Mouse (Mus musculus): Measurements from ENCODE around the gene Pold2. TPM values are rescaled to one million over a fixed set of nuclear protein-coding genes. Genes with fewer than 3 reads are reported as not detected.

Gene Pold2
- polyA plus RNA-seq, 1 experiment from 2014 or later: 86.8 TPM

- 0 out of 2 replicates have a peak, but pooled peaks cover 6% of the 10 kb centered on the region for H3K27me3 ChIP-seq (ENCODE audit: control insufficient read depth, insufficient read depth, low read length)
- no peaks in the 10 kb centered on the region for H3K9me3 ChIP-seq (replicated peaks; ENCODE audit: control insufficient read depth, low read length)
- H3K4me2 ChIP-seq: no peak overlapping the region
- no peak overlapping the region for H3K9ac ChIP-seq (ENCODE audit: low read depth, low read length)
- no peaks in the 10 kb centered on the region for H3K36me3 ChIP-seq (ENCODE audit: control insufficient read depth, insufficient read depth, low read length)
- ATAC-seq (replicated peaks; ENCODE audit: insufficient number of reproducible peaks, low FRiP score, low TSS enrichment): no peak
- peaks cover 22% of the 10 kb centered on the region for H3K4me1 ChIP-seq (ENCODE audit: control insufficient read depth, insufficient read depth, low read length)
- 78% methylated on average over 2 of the region's 2 CpGs for WGBS (ENCODE audit: insufficient replicate concordance)
- no peak overlapping the region for H3K27ac ChIP-seq (ENCODE audit: low read depth, low read length)
- H3K4me3 ChIP-seq (ENCODE audit: low read depth, low read length): no peak overlapping the region
Observed at GRCm38 (mm10) chr11:5903844-5904243, 25.8 kb upstream of the Pold2 start.

- Histone ChIP-seq H3K9me3 (replicated peaks; ENCODE audit: control insufficient read depth, low read length) (no peaks in the 10 kb centered on the region), H3K4me3 (ENCODE audit: low read depth, low read length) (no peak overlapping the region), H3K36me3 (ENCODE audit: control insufficient read depth, insufficient read depth, low read length) (no peaks in the 10 kb centered on the region), H3K27ac (ENCODE audit: low read depth, low read length) (peak overlapping the region; percentile 65; the same call in 1 of the 2 replicates), H3K4me2 (peak overlapping the region; percentile 69), H3K4me1 (ENCODE audit: control insufficient read depth, insufficient read depth, low read length) (peaks cover 33% of the 10 kb centered on the region), H3K27me3 (ENCODE audit: control insufficient read depth, insufficient read depth, low read length) (0 out of 2 replicates have a peak, but pooled peaks cover 6% of the 10 kb centered on the region), H3K9ac (ENCODE audit: low read depth, low read length) (peak overlapping the region; percentile 70)
- ATAC-seq (replicated peaks; ENCODE audit: insufficient number of reproducible peaks, low FRiP score, low TSS enrichment): no peak
- WGBS (ENCODE audit: insufficient replicate concordance): 19% methylated on average over 6 of the region's 6 CpGs
Observed at GRCm38 (mm10) chr11:5902390-5902789, 24.3 kb upstream of the Pold2 start.

DNA sequence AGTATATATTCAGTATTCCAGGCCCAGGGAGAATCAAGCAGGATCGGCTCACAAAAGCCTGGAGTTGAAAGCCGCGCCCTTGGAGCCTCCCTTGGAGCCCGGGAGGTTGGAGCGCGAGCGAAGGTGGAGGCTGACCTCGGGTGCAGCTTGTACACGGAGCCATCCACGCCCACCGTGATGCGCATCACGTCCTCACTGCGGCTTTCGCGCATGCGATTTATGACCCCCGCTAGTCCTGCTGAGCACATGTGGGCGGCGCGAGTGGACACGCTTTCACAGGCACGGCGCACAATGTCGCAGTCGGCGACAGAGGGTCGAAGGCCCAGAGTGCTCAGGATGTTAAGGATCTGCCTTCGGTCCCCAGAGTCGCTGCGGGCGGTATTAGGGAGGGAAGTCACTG, 23.9 kb upstream of the Pold2 start:
- Histone ChIP-seq H3K4me3 (ENCODE audit: low read depth, low read length) (peak overlapping the region; percentile 39), H3K4me1 (ENCODE audit: control insufficient read depth, insufficient read depth, low read length) (peaks cover 33% of the 10 kb centered on the region), H3K27ac (ENCODE audit: low read depth, low read length) (peak overlapping the region; percentile 65), H3K9ac (ENCODE audit: low read depth, low read length) (peak overlapping the region; percentile 70), H3K9me3 (replicated peaks; ENCODE audit: control insufficient read depth, low read length) (no peaks in the 10 kb centered on the region), H3K27me3 (ENCODE audit: control insufficient read depth, insufficient read depth, low read length) (0 out of 2 replicates have a peak, but pooled peaks cover 6% of the 10 kb centered on the region), H3K36me3 (ENCODE audit: control insufficient read depth, insufficient read depth, low read length) (no peaks in the 10 kb centered on the region), H3K4me2 (peak overlapping the region; percentile 69)
- WGBS (ENCODE audit: insufficient replicate concordance): 4% methylated on average over 32 of the region's 32 CpGs
- ATAC-seq (replicated peaks; ENCODE audit: insufficient number of reproducible peaks, low FRiP score, low TSS enrichment): no peak; the same call in 1 of the 2 replicates

DNA sequence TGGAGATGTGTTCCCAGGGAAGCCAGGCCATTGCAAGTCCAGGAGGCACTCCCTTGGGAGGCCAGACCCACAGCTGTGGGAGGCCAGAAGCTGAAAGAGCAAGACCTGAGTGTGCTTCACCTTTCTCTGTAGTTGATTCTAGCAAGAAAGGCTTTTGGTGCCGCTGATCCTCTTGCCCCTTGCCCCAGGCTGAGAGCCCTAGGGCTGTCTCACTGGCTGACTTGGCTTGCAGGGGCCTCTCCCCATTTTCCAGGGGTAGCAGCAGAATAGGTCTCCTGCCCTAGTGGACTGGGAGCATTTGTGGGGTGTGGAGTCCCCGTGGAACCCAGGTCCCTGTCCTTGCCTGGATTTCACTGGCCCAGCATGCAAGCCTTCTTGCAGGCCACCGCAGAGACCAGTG, 23.2 kb upstream of the Pold2 start:
- peak overlapping the region; percentile 65 for H3K27ac ChIP-seq (ENCODE audit: low read depth, low read length)

DNA sequence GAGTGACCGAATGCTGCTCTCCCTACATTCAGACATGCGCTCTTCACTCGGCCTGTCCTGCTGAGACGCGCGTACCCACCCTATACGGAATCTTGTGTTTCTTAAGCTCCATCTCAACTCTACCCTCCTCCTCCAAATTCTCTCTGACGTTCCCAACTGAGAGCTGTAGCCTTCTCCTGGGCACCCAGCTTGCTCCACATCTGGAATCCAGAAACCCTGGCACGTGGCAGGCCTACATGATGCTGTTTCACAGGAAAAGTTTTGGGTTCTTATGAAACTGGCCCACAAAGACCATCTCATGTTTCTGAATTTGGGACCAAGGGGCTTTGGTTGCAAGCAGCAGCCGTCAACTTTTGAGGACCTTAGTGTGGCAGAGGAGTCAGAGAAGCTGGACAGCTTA, 21.2 kb upstream of the Pold2 start:
- H3K4me2 ChIP-seq: no peak overlapping the region
- H3K36me3 ChIP-seq (ENCODE audit: control insufficient read depth, insufficient read depth, low read length): no peaks in the 10 kb centered on the region
- peaks cover 47% of the 10 kb centered on the region for H3K4me1 ChIP-seq (ENCODE audit: control insufficient read depth, insufficient read depth, low read length)
- 0 out of 2 replicates have a peak, but pooled peaks cover 9% of the 10 kb centered on the region for H3K27me3 ChIP-seq (ENCODE audit: control insufficient read depth, insufficient read depth, low read length)
- 88% methylated on average over 10 of the region's 10 CpGs for WGBS (ENCODE audit: insufficient replicate concordance)
- peak overlapping the region; percentile 97 for H3K27ac ChIP-seq (ENCODE audit: low read depth, low read length)
- no peak for ATAC-seq (replicated peaks; ENCODE audit: insufficient number of reproducible peaks, low FRiP score, low TSS enrichment)
- H3K9ac ChIP-seq (ENCODE audit: low read depth, low read length): 0 out of 2 replicates have a peak overlapping the region, but pooled peaks have one; percentile 94
- no peaks in the 10 kb centered on the region for H3K9me3 ChIP-seq (replicated peaks; ENCODE audit: control insufficient read depth, low read length)
- no peak overlapping the region for H3K4me3 ChIP-seq (ENCODE audit: low read depth, low read length)

More for the DNA sequence above, 23.2 kb upstream of the Pold2 start:
- Histone ChIP-seq H3K9ac (ENCODE audit: low read depth, low read length) (peak overlapping the region; percentile 70), H3K9me3 (replicated peaks; ENCODE audit: control insufficient read depth, low read length) (no peaks in the 10 kb centered on the region), H3K4me3 (ENCODE audit: low read depth, low read length) (peak overlapping the region; percentile 39), H3K4me1 (ENCODE audit: control insufficient read depth, insufficient read depth, low read length) (peaks cover 37% of the 10 kb centered on the region), H3K36me3 (ENCODE audit: control insufficient read depth, insufficient read depth, low read length) (no peaks in the 10 kb centered on the region), H3K4me2 (peak overlapping the region; percentile 69), H3K27me3 (ENCODE audit: control insufficient read depth, insufficient read depth, low read length) (0 out of 2 replicates have a peak, but pooled peaks cover 6% of the 10 kb centered on the region)
- 18% methylated on average over 3 of the region's 3 CpGs for WGBS (ENCODE audit: insufficient replicate concordance)
- ATAC-seq (replicated peaks; ENCODE audit: insufficient number of reproducible peaks, low FRiP score, low TSS enrichment): no peak

- Histone ChIP-seq H3K27ac (ENCODE audit: low read depth, low read length) (peak within 1 kb of the TSS; percentile 97), H3K4me2 (peak within 1 kb of the TSS; percentile 61), H3K9me3 (replicated peaks; ENCODE audit: control insufficient read depth, low read length) (no peaks in the 10 kb centered on the region), H3K36me3 (ENCODE audit: control insufficient read depth, insufficient read depth, low read length) (no peaks in the 10 kb centered on the region), H3K4me3 (ENCODE audit: low read depth, low read length) (peak within 1 kb of the TSS; percentile 50), H3K9ac (ENCODE audit: low read depth, low read length) (peak within 1 kb of the TSS; percentile 94), H3K4me1 (ENCODE audit: control insufficient read depth, insufficient read depth, low read length) (peaks cover 53% of the 10 kb centered on the region), H3K27me3 (ENCODE audit: control insufficient read depth, insufficient read depth, low read length) (0 out of 2 replicates have a peak, but pooled peaks cover 9% of the 10 kb centered on the region)
- peak; percentile 62 for ATAC-seq (replicated peaks; ENCODE audit: insufficient number of reproducible peaks, low FRiP score, low TSS enrichment)
- WGBS (ENCODE audit: insufficient replicate concordance): 15% methylated on average over 5 of the region's 5 CpGs
Observed at GRCm38 (mm10) chr11:5898531-5898930, 20.4 kb upstream of the Pold2 start, which contains the start of gene Myl7. Gene Myl7 (minus strand): TSS chr11:5898782.

DNA sequence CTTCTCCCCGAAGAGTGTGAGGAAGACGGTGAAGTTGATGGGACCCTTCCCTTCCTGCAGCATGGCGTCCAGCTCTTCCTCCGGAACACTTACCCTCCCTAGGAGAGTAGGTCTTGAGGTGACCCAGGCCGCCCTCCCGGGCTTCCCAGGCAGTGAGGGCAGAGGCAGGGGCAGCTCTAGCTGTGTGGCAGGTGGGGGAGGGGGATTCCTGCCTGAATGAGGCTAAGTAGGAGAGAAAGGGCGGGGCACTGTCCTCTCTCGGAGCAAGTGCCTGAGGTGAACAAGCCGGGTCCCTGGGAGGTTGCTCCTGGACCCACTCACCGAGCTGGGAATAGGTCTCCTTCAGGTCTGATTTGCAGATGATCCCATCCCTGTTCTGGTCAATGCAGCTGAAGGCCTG, 19.7 kb upstream of the Pold2 start:
- WGBS (ENCODE audit: insufficient replicate concordance): 5% methylated on average over 10 of the region's 10 CpGs
- ATAC-seq (replicated peaks; ENCODE audit: insufficient number of reproducible peaks, low FRiP score, low TSS enrichment): no peak
- Histone ChIP-seq H3K4me1 (ENCODE audit: control insufficient read depth, insufficient read depth, low read length) (peaks cover 60% of the 10 kb centered on the region), H3K9me3 (replicated peaks; ENCODE audit: control insufficient read depth, low read length) (no peaks in the 10 kb centered on the region), H3K4me2 (peak overlapping the region; percentile 61), H3K9ac (ENCODE audit: low read depth, low read length) (peak overlapping the region; percentile 94), H3K4me3 (ENCODE audit: low read depth, low read length) (peak overlapping the region; percentile 50), H3K27me3 (ENCODE audit: control insufficient read depth, insufficient read depth, low read length) (0 out of 2 replicates have a peak, but pooled peaks cover 5% of the 10 kb centered on the region), H3K36me3 (ENCODE audit: control insufficient read depth, insufficient read depth, low read length) (no peaks in the 10 kb centered on the region), H3K27ac (ENCODE audit: low read depth, low read length) (peak overlapping the region; percentile 97)

DNA sequence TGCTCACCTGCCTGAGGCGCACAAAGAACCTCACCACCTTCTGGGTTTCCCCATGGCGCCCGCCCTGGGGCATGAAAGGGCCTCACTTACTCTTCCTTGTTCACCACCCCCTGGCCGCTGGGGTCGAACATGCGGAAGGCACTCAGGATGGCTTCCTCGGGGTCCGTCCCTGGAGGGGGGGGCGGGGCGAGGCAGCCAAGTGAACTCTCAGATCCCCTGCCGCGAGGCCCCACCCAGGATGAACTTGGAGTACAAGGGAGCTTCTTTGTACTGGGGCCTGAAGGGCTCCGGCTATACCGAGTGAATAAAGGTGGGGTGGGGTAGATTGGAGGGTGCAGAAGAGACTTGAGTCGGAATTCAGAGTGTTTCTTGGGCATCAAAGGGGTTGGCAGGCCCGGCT, 19.1 kb upstream of the Pold2 start:
- peak overlapping the region; percentile 50 for H3K4me3 ChIP-seq (ENCODE audit: low read depth, low read length)
- no peak for ATAC-seq (replicated peaks; ENCODE audit: insufficient number of reproducible peaks, low FRiP score, low TSS enrichment)
- no peaks in the 10 kb centered on the region for H3K9me3 ChIP-seq (replicated peaks; ENCODE audit: control insufficient read depth, low read length)
- peak overlapping the region; percentile 94 for H3K9ac ChIP-seq (ENCODE audit: low read depth, low read length)
- H3K27me3 ChIP-seq (ENCODE audit: control insufficient read depth, insufficient read depth, low read length): 0 out of 2 replicates have a peak, but pooled peaks cover 5% of the 10 kb centered on the region
- no peaks in the 10 kb centered on the region for H3K36me3 ChIP-seq (ENCODE audit: control insufficient read depth, insufficient read depth, low read length)
- H3K4me2 ChIP-seq: peak overlapping the region; percentile 61
- H3K4me1 ChIP-seq (ENCODE audit: control insufficient read depth, insufficient read depth, low read length): peaks cover 64% of the 10 kb centered on the region
- 7% methylated on average over 16 of the region's 16 CpGs for WGBS (ENCODE audit: insufficient replicate concordance)
- peak overlapping the region; percentile 97 for H3K27ac ChIP-seq (ENCODE audit: low read depth, low read length)

DNA sequence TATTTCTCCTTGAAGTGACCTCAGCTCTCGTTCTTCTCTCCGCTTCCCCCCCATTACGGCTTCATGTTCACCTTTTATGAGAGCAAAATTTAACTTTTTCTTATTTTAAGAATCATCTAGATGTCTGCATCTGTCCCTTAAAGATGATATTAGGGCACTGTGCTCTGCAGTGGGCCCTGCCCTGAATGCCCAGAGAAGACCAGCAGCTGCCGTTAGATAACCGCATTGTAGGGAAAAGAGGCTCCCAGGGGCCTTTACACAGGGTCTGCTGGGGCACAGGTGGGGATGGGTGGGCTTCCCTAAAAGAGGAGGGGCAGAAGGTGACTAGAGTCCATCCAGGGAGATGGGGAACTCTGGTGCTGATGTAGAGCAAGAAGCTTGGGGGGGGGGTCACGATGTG, 15.7 kb upstream of the Pold2 start:
- H3K27me3 ChIP-seq (ENCODE audit: control insufficient read depth, insufficient read depth, low read length): 0 out of 2 replicates have a peak, but pooled peaks cover 2% of the 10 kb centered on the region
- H3K9ac ChIP-seq (ENCODE audit: low read depth, low read length): peak overlapping the region; percentile 54; the same call in 1 of the 2 replicates
- no peak overlapping the region for H3K4me3 ChIP-seq (ENCODE audit: low read depth, low read length)
- H3K4me1 ChIP-seq (ENCODE audit: control insufficient read depth, insufficient read depth, low read length): peaks cover 75% of the 10 kb centered on the region
- peak overlapping the region; percentile 97 for H3K27ac ChIP-seq (ENCODE audit: low read depth, low read length)
- WGBS (ENCODE audit: insufficient replicate concordance): 39% methylated on average over 6 of the region's 6 CpGs
- H3K4me2 ChIP-seq: no peak overlapping the region
- ATAC-seq (replicated peaks; ENCODE audit: insufficient number of reproducible peaks, low FRiP score, low TSS enrichment): no peak
- no peaks in the 10 kb centered on the region for H3K9me3 ChIP-seq (replicated peaks; ENCODE audit: control insufficient read depth, low read length)
- H3K36me3 ChIP-seq (ENCODE audit: control insufficient read depth, insufficient read depth, low read length): no peaks in the 10 kb centered on the region
